ENCODE assay signal across 8 mouse cellular contexts in genomic region chr2:18031831-18032537, GRCm38 (mm10). TPM values are rescaled to one million over a fixed set of nuclear protein-coding genes. Genes with fewer than 3 reads are reported as not detected.
DNase-seq lines count a peak whose midpoint lies in the region; ATAC-seq and TF ChIP-seq lines count a peak whose summit lies in the region.

No protein-coding gene starts in this region.

- peak; percentile 56 to 87 for DNase-seq in adrenal gland, adult (ENCODE audit: inconsistent age in 2 of 2, low spot score in 1 of 2)
- DNase-seq in adrenal gland, adult 8-10 months, result no peak
- DNase-seq in urinary bladder, postnatal 14 days (ENCODE audit: low spot score), result peak; percentile 48
- no peak for DNase-seq in urinary bladder, adult 18-20 months (ENCODE audit: low spot score in 2 of 2)
- peak; percentile 90 for DNase-seq in kidney, postnatal 0 days (ENCODE audit: low spot score)
- peak; percentile 85 for DNase-seq in midbrain, embryonic 10.5 days (ENCODE audit: low spot score)

- no peaks in the 10 kb centered on the region for H3K9me3 ChIP-seq in heart, embryonic 13.5 days
- no peaks in the 10 kb centered on the region for H3K9me3 ChIP-seq in kidney, postnatal 0 days (replicated peaks; ENCODE audit: low read length)
- no peaks in the 10 kb centered on the region for H3K9me3 ChIP-seq in midbrain, embryonic 10.5 days (replicated peaks)

- TF ChIP-seq CTCF in kidney, postnatal 0 days (IDR thresholded peaks at IDR 0.05; ENCODE audit: low read depth), result no peak

- H3K27ac ChIP-seq in heart, embryonic 13.5 days (replicated peaks), result peak overlapping the region; percentile 45; the same call in 1 of the 2 replicates
- H3K27ac ChIP-seq in kidney, postnatal 0 days, result peak overlapping the region; percentile 73
- H3K27ac ChIP-seq in midbrain, embryonic 10.5 days (replicated peaks), result peak overlapping the region; percentile 100

- WGBS in heart, embryonic 13.5 days, result 2% methylated on average over 34 of the region's 34 CpGs
- WGBS in kidney, postnatal 0 days, result 5% methylated on average over 32 of the region's 34 CpGs
- WGBS in midbrain, embryonic 10.5 days, result under 1% methylated on average over 34 of the region's 34 CpGs

- peak overlapping the region; percentile 99 for H3K4me2 ChIP-seq in heart, embryonic 13.5 days
- peak overlapping the region; percentile 78 for H3K4me2 ChIP-seq in kidney, postnatal 0 days (ENCODE audit: low read length)

- peak overlapping the region; percentile 91 for H3K9ac ChIP-seq in heart, embryonic 13.5 days
- peak overlapping the region; percentile 73 for H3K9ac ChIP-seq in kidney, postnatal 0 days (ENCODE audit: low read depth, low read length)

- peaks cover 39% of the 10 kb centered on the region for H3K4me1 ChIP-seq in heart, embryonic 13.5 days
- peaks cover 18% of the 10 kb centered on the region for H3K4me1 ChIP-seq in kidney, postnatal 0 days (replicated peaks; ENCODE audit: insufficient read depth, low read length)
- peaks cover 80% of the 10 kb centered on the region for H3K4me1 ChIP-seq in midbrain, embryonic 10.5 days

- ATAC-seq in heart, embryonic 13.5 days (ENCODE audit: extremely low read depth, insufficient number of reproducible peaks, low FRiP score, low TSS enrichment), result no peak
- ATAC-seq in kidney, postnatal 0 days (replicated peaks; ENCODE audit: low FRiP score, low read depth), result peak; percentile 9
- no peak for ATAC-seq in megakaryocyte progenitor cell, adult 5-6 weeks (replicated peaks; ENCODE audit: poor library complexity)

- no peaks in the 10 kb centered on the region for H3K36me3 ChIP-seq in heart, embryonic 13.5 days
- no peaks in the 10 kb centered on the region for H3K36me3 ChIP-seq in kidney, postnatal 0 days (ENCODE audit: insufficient read depth, low read length)
- H3K36me3 ChIP-seq in midbrain, embryonic 10.5 days, result no peaks in the 10 kb centered on the region

- peak overlapping the region; percentile 57 for H3K4me3 ChIP-seq in heart, embryonic 13.5 days
- H3K4me3 ChIP-seq in kidney, postnatal 0 days (replicated peaks; ENCODE audit: low read depth, low read length), result peak overlapping the region; percentile 35
- peak overlapping the region; percentile 86 for H3K4me3 ChIP-seq in midbrain, embryonic 10.5 days

- no peaks in the 10 kb centered on the region for H3K27me3 ChIP-seq in heart, embryonic 13.5 days (replicated peaks)
- no peaks in the 10 kb centered on the region for H3K27me3 ChIP-seq in kidney, postnatal 0 days (ENCODE audit: insufficient read depth, low read length)
- no peaks in the 10 kb centered on the region for H3K27me3 ChIP-seq in midbrain, embryonic 10.5 days (ENCODE audit: low read depth, poor library complexity, severe bottlenecking)

RNA-seq across cellular contexts. Expression of gene A930004D18Rik, which starts 5.6 kb away (rescaled TPM):
- total RNA-seq in adrenal gland, adult 8-10 months (2022), result 1 to 10 TPM; 1.1 to 2.4 (median 1.4) TPM
- polyA plus RNA-seq in heart, embryonic 13.5 days (2015; fragmentation: Nextera tagmentation; extraction: Ambion mirVana), result 11.3 and 12.0 TPM in 2 replicates
- polyA plus RNA-seq in kidney, postnatal 0 days (2015; fragmentation: Nextera tagmentation; extraction: Ambion mirVana), result 14.9 and 17.9 TPM in 2 replicates
- 25.0 and 25.1 TPM in 2 replicates for polyA plus RNA-seq in midbrain, embryonic 10.5 days (2016; fragmentation: Nextera tagmentation; extraction: Ambion mirVana)
- not detected in 2 replicates for total RNA-seq in megakaryocyte progenitor cell, adult 5-6 weeks (2015)
- not detected in 2 replicates for total RNA-seq in megakaryocyte progenitor cell, adult 5-6 weeks (2017)

RNA-seq across cellular contexts. Expression of gene Skida1, which starts 16.9 kb away (rescaled TPM):
- 1 to 10 TPM; 2.0 to 5.2 (median 3.5) TPM for total RNA-seq in adrenal gland, adult 8-10 months (2022)
- 5.5 and 6.6 TPM in 2 replicates for polyA plus RNA-seq in heart, embryonic 13.5 days (2015; fragmentation: Nextera tagmentation; extraction: Ambion mirVana)
- 7.7 and 7.8 TPM in 2 replicates for polyA plus RNA-seq in kidney, postnatal 0 days (2015; fragmentation: Nextera tagmentation; extraction: Ambion mirVana)
- 19.3 and 22.7 TPM in 2 replicates for polyA plus RNA-seq in midbrain, embryonic 10.5 days (2016; fragmentation: Nextera tagmentation; extraction: Ambion mirVana)
- not detected in 2 replicates for total RNA-seq in megakaryocyte progenitor cell, adult 5-6 weeks (2015)
- 0.14 TPM in 1 of 2 replicates, not detected in the other for total RNA-seq in megakaryocyte progenitor cell, adult 5-6 weeks (2017)

RNA-seq across cellular contexts. Expression of gene Mllt10, which starts 23.1 kb away (rescaled TPM):
- total RNA-seq in adrenal gland, adult 8-10 months (2022), result 10 to 100 TPM; 38.8 to 84.1 (median 45.1) TPM
- 32.5 and 42.5 TPM in 2 replicates for polyA plus RNA-seq in heart, embryonic 13.5 days (2015; fragmentation: Nextera tagmentation; extraction: Ambion mirVana)
- polyA plus RNA-seq in kidney, postnatal 0 days (2015; fragmentation: Nextera tagmentation; extraction: Ambion mirVana), result 48.9 and 49.2 TPM in 2 replicates
- 66.9 and 71.0 TPM in 2 replicates for polyA plus RNA-seq in midbrain, embryonic 10.5 days (2016; fragmentation: Nextera tagmentation; extraction: Ambion mirVana)
- total RNA-seq in megakaryocyte progenitor cell, adult 5-6 weeks (2015), result 62.3 and 96.1 TPM in 2 replicates
- total RNA-seq in megakaryocyte progenitor cell, adult 5-6 weeks (2017), result 41.4 and 57.9 TPM in 2 replicates

RNA-seq across cellular contexts. Expression of gene H2al2a, which starts 35.2 kb away (rescaled TPM):
- total RNA-seq in adrenal gland, adult 8-10 months (2022), result not detected
- not detected in 2 replicates for polyA plus RNA-seq in heart, embryonic 13.5 days (2015; fragmentation: Nextera tagmentation; extraction: Ambion mirVana)
- polyA plus RNA-seq in kidney, postnatal 0 days (2015; fragmentation: Nextera tagmentation; extraction: Ambion mirVana), result not detected in 2 replicates
- polyA plus RNA-seq in midbrain, embryonic 10.5 days (2016; fragmentation: Nextera tagmentation; extraction: Ambion mirVana), result not detected in 2 replicates
- not detected in 2 replicates for total RNA-seq in megakaryocyte progenitor cell, adult 5-6 weeks (2015)
- total RNA-seq in megakaryocyte progenitor cell, adult 5-6 weeks (2017), result not detected in 2 replicates

Comparison
In these comparisons a context has a peak if more than half of its experiments do, and no peak if none do; other contexts are left out.
1. DNase-seq: peak in adrenal gland, adult (2 of 2), urinary bladder, postnatal 14 days (single experiment), kidney, postnatal 0 days (single experiment) and midbrain, embryonic 10.5 days (single experiment); none in adrenal gland, adult 8-10 months (single experiment) and urinary bladder, adult 18-20 months (0 of 2).
2. H3K27ac ChIP-seq: peak in every context shown above with its lines; median percentile 100 in midbrain, embryonic 10.5 days; 73 in kidney, postnatal 0 days; 45 in heart, embryonic 13.5 days.
3. H3K4me3 ChIP-seq: peak in every context shown above with its lines; median percentile 86 in midbrain, embryonic 10.5 days; 57 in heart, embryonic 13.5 days; 35 in kidney, postnatal 0 days.